Mouse (Mus musculus) hindlimb bud, embryonic 11.5 days (tissue): ENCODE results near the gene Ift57.
A peak's percentile ranks its signal among the peaks of the same experiment; 100 is the strongest.

Source experiments
- DNase-seq: peaks from one replicate; pipeline ENCODE4 v3.0.0-alpha.2; 2012; ENCODE audit warnings: low read depth, low spot score; ENCODE audit errors: extremely low spot score

Ift57 gene

GRCm38 (mm10) chr16:49790575-49791465, 91.8 kb downstream of the Ift57 start:
- DNase-seq: no peak

GRCm38 (mm10) chr16:49792446-49792878, 93.4 kb downstream of the Ift57 start:
- no peak for DNase-seq

- no peak for DNase-seq
These were observed 94.6 kb downstream of the Ift57 start for GRCm38 (mm10) chr16:49793596-49793995.

- no peak for DNase-seq
These were observed 97.2 kb downstream of the Ift57 start for GRCm38 (mm10) chr16:49796271-49796670.

GRCm38 (mm10) chr16:49796954-49797353, 97.9 kb downstream of the Ift57 start:
- DNase-seq: no peak

GRCm38 (mm10) chr16:49798790-49799189, 99.8 kb downstream of the Ift57 start:
- DNase-seq: no peak

- no peak for DNase-seq
These were observed 100.8 kb downstream of the Ift57 start, which contains the start of gene Cd47 for GRCm38 (mm10) chr16:49799597-49800561. Gene Cd47 (plus strand): TSS chr16:49800533.

- no peak for DNase-seq
These were observed 102.0 kb downstream of the Ift57 start for GRCm38 (mm10) chr16:49800996-49801395.

GRCm38 (mm10) chr16:49801399-49801798, 102.4 kb downstream of the Ift57 start:
- DNase-seq: no peak

GRCm38 (mm10) chr16:49802993-49803392, 104.0 kb downstream of the Ift57 start:
- DNase-seq: no peak

- DNase-seq: no peak
These were observed 105.0 kb downstream of the Ift57 start for GRCm38 (mm10) chr16:49803932-49804461.

- DNase-seq: no peak
These were observed 107.9 kb downstream of the Ift57 start for GRCm38 (mm10) chr16:49806920-49807319.

- no peak for DNase-seq
These were observed 108.4 kb downstream of the Ift57 start for GRCm38 (mm10) chr16:49807419-49807841.

GRCm38 (mm10) chr16:49807862-49808430, 108.9 kb downstream of the Ift57 start:
- no peak for DNase-seq

- no peak for DNase-seq
These were observed 112.9 kb downstream of the Ift57 start for GRCm38 (mm10) chr16:49811897-49812296.

- peak; percentile 60 for DNase-seq
These were observed 114.0 kb downstream of the Ift57 start for GRCm38 (mm10) chr16:49812821-49813616.

GRCm38 (mm10) chr16:49814419-49814818, 115.4 kb downstream of the Ift57 start:
- DNase-seq: no peak
